Mouse (Mus musculus) c-Kit-negative CD71-positive TER-119-positive erythroid progenitor cells, embryonic 14.5 days (primary cell): ENCODE data around the gene Phf11a.
"Not testable (repeated sequence)": the region's sequence is repeated elsewhere in the genome, so short reads cannot be mapped to it uniquely, and the experiment has no call there.

ENCODE experiments used
- DNase-seq: peaks from one replicate; pipeline ENCODE4 v3.0.0-alpha.2; 2013; ENCODE audit warnings: low read depth, low spot score

The Phf11a gene

DNA sequence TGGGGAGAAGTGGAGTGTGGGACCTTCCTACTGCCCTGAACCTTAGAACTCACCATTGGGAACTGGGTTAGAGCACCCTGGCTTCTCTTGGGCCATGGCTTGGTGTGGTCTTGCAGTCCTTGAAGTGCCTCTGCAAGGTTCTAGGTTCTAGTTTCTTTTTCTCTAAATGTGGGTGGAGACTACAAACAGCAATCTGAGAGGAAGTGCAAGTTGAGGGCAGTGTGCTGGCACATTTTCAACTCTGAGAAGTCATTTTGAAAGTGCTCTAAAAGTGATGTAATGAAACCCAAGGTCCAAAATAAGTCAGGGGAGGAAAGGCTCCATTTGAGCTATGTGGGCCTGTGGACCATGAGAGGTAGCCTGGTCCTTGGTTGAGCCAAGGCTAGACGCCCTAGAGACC is at the start of gene Phf11a:
Phf11a (minus strand) TSS at position 132 of the 400 bp plus-strand sequence.
- not testable (repeated sequence) for DNase-seq

- DNase-seq: not testable (repeated sequence)
Measured at GRCm38 (mm10) chr14:59341189-59341588, 43.9 kb upstream of the Phf11a start, which contains the start of gene Phf11b. Gene Phf11b (minus strand): TSS chr14:59341351.

GRCm38 (mm10) chr14:59339541-59339940 is 42.2 kb upstream of the Phf11a start:
- no peak for DNase-seq

DNA sequence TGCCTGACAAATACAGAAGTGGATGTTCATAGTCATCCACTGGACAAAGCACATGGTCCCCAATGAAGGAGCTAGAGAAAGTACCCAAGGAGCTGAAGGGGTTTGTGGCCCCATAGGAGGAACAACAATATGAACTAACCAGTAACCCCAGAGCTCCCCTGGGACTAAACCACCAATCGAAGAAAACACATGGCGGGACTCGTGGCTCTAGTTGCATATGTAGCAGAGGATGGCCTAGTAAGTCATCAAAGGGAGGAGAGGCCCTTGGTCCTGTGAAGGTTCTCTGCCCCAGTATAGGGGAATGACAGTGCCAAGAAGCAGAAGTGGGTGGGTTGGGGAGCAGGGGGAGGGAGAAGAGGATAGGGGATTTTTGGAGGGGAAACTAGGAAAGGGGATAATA is 38.7 kb upstream of the Phf11a start:
- DNase-seq: not testable (repeated sequence)

GRCm38 (mm10) chr14:59330499-59330898 is 33.2 kb upstream of the Phf11a start:
- DNase-seq: not testable (repeated sequence)

GRCm38 (mm10) chr14:59319970-59320369 is 22.6 kb upstream of the Phf11a start:
- DNase-seq: not testable (repeated sequence)

GRCm38 (mm10) chr14:59319036-59319435 is 21.7 kb upstream of the Phf11a start:
- DNase-seq: not testable (repeated sequence)

DNA sequence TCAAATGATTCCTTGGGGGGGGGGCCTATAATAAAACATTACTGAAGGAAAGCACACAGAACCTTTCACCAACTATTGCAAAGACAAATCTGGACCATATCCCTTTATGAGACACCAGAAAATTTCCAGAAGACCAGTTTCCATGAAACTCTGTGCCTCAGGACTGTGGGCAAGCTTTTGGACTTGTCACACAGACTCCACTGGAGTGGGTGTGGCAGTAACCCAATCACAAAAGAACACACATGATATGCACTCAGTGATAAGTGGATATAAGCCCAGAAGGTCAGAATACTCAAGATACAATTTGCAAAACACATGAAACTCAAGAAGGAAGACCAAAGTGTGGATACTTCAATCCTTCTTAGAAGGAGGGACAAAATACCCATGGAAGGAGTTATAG is 5.6 kb downstream of the Phf11a start:
- not testable (repeated sequence) for DNase-seq

GRCm38 (mm10) chr14:59274961-59275360 is 22.4 kb downstream of the Phf11a start:
- DNase-seq: not testable (repeated sequence)

DNA sequence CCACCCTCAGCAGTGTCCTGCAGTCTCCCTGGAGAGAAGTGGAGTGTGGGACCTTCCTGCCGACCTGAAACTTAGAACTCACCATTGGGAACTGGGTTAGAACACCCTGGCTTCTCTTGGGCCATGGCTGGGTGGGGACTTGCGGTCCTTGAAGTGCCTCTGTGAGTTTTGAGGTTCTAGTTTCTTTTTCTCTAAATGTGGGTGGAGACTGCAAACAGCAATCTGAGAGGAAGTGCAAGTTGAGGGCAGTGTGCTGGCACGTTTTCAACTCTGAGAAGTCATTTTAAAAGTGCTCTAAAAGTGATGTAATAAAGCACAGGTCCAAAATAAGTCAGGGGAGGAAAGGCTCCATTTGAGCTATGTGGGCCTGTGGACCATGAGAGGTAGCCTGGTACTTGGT is 37.3 kb downstream of the Phf11a start, which contains the start of gene Gm6904:
Gm6904 (minus strand) TSS at position 161 of the 400 bp plus-strand sequence.
- no peak for DNase-seq

DNA sequence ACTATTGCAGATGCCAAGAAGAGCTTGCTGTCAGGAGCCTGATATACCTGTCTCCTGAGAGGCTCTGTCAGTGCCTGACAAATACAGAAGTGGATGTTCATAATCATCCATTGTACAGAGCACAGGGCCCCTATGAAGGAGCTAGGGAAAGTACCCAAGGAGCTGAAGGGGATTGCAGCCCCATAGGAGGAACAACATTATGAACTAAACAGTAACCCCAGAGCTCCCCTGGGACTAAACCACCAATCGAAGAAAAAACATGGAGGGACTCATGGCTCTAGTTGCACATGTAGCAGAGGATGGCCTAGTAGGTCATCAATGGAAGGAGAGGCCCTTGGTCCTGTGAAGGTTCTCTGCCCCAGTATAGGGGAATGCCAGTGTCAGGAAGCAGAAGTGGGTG is 41.5 kb downstream of the Phf11a start:
- not testable (repeated sequence) for DNase-seq

GRCm38 (mm10) chr14:59250350-59250749 is 47.0 kb downstream of the Phf11a start:
- not testable (repeated sequence) for DNase-seq

DNA sequence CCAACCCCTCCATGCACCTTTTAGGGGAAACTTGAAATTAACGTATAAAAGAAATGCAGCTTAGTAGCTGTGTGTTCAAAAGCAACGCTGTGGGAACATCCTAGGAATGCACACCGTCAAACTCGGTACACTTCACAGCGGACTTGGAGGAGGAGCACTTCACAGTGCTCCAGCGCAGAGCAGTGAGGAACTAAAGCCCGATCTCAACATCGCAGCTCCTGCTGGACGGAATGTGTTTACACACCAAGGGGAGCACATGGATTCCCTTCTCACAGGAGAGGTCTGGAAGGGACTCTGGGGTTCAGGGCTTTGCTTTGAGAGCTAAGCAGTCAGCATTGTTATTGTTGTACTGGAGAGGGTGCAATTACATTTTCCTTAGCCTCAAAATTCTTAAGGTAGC is 63.7 kb downstream of the Phf11a start:
- no peak for DNase-seq

DNA sequence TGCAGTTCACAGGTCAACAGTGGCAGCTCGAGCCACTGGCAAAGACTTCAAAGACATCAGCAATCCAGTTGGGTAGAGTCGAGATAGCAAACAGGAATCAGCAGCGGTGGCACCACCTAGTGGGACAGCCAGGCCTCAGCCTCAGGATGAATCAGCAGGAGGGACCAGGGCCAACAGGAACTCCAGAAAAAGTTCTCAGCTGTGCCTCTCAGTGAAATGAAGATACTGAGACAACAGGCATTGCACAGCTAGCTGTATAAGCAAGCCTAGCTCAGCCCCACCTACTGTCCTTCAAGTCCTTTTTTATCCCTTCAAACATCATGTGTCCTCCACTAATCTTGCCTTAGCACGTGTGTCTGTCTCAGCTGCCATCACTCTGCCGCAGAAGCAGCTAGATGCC is 65.3 kb downstream of the Phf11a start:
- DNase-seq: no peak

DNA sequence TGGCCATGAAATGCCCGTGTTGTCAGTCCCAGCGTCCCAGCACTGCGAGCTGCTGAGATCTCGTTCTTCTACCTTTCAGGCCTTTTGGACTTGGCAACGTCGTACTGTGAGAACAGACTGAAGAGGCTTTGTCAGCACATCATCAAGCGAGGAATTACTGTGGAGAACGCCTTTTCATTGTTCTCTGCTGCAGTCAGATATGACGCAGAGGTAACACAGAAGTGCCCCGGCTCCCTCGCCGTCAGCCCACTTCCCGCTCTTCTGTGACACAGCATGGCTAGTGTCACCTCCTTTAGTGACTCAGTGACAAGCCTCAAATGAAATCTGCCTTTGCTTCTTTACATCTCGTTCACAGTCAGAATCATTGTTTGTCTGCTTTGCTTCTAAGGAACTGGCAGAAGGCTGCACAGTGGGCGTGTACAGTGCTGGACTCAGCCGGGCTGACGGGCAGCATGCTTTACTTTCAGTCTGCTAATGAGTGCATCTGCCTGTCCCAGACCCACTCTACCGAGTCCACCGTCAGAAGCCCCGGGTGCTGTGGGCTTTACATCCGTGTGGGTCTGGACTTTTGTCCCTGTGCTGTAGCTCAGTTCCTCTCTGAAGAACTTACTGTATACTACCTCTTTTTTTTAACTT is 66.9 kb downstream of the Phf11a start:
- DNase-seq: no peak

GRCm38 (mm10) chr14:59229822-59230221 is 67.5 kb downstream of the Phf11a start:
- DNase-seq: no peak
